Mouse (Mus musculus): ENCODE results near the gene Fnip1.

- TF ChIP-seq CTCF (IDR thresholded peaks at IDR 0.05; ENCODE audit: control insufficient read depth, insufficient read depth, low read length) (no peak), POLR2A (IDR thresholded peaks at IDR 0.05; ENCODE audit: borderline replicate concordance, control insufficient read depth, low read depth, low read length) (no peak)
Observed at GRCm38 (mm10) chr11:54437823-54438337, at the start of gene Fnip1.
